Mouse (Mus musculus): ENCODE data around the gene Chchd2.
"Not testable (repeated sequence)": the region's sequence is repeated elsewhere in the genome, so short reads cannot be mapped to it uniquely, and the experiment has no call there.

Gene Chchd2

DNA sequence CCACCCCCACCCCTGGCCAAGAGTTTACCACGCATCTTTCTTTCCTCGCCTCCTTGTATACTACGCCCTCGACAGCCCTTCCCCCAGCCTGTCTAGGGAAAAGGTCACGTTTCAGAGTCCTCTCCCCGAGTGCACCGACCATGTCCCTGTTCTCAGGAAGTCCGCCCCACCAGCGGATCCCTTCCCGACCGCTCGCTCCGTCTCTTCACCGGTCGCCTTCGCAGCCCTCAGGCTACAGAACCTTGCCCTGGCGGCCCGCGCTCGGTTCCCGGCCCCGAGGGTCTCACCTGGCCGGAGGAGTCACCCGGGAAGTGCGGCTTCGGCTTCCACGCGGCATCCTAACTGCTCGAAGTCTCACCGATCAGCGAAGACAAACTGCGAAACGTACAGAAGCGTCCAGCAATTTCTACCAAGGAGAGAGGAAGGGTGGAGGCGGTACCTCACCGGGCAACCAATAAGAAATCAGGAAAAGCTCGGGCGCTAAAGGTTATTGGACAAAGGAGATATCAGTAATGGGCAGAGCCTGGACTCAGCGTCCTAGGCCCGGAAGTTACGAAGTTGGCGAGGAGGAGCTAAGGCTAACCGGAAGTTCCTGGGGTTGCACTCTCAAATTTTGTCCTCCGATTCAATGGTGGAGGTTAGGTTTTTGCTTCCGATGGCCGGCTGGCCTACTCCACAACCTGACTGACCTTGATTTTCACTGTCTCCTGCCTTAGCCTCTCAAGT, at the start of gene Chchd2:
Gene Chchd2, minus strand, starts transcription at position 560 of the 726 bp plus-strand sequence.
- DNase-seq (ENCODE audit: low spot score): peak; percentile 99

- DNase-seq (ENCODE audit: low spot score): peak; percentile 25
Observed at GRCm38 (mm10) chr5:129936941-129937340, 49.7 kb upstream of the Chchd2 start.

- DNase-seq (ENCODE audit: low spot score): no peak
Observed at GRCm38 (mm10) chr5:129929924-129930855, 42.9 kb upstream of the Chchd2 start.

DNA sequence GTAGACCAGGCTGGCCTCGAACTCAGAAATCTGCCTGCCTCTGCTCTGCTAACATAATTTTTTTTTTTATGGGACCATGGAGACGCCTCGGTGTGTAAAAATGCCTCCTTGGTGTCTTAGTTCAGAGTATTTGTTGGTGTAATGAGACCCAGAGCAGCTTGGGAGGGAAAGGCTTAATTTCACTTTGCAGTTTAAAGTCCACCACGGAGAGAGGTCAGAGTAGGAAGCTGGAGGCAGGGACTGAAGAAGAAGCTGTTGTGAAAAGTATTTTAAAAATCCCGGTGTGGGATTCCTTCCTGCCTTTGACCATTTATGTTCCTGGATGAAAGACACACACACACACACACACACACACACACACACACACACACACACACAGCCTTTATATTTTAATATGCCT, 38.7 kb upstream of the Chchd2 start:
- no peak for DNase-seq (ENCODE audit: low spot score)

DNA sequence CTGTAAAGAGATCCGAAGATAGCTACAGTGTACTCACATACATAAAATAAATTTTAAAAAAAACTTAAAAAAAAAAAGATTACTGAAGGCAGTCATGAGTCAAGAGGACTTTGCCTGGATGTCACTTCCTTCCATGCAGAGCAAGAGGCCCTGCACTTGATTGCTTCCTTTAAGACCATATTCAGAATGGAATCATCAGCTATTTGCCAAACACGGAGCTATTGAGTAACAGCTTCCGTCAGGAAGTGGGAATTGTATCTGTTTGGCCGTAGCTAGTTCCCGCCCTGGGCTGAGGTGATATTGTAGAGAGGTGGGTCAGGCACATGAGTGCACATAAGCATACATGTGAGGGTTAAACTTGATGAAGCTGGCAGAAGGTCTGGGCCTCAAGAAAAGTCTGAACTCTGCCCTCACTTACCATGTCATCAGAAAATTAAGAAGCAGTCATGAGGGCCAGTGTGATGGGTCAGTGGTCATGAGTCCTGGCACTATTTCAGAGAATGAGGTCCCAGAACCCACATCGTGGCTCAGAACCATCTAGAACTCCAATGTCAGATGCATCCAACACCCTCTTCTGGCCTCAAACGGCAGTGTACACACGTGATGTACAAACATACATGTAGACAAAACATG, 37.7 kb upstream of the Chchd2 start:
- DNase-seq (ENCODE audit: low spot score): no peak

GRCm38 (mm10) chr5:129921972-129922371, 34.7 kb upstream of the Chchd2 start:
- no peak for DNase-seq (ENCODE audit: low spot score)

DNA sequence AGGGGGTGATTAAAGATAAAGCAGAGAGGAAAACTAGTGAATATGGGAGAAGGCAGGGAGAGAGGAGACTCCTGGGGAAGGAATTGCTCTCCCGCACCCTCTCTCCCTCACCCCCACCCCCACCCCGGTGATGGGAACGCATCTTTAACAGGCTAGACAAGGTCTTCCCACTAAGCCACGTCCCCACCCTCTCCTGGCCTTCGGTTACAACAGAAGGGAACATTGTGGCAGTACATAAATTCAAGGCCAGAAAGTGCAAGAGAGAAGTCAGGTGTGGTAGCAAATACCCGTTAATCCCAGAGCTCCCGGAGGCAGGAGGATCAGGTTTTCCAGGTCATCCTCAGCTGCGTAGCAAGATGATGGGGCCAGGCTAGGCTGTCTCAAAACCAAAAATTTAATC, 32.0 kb upstream of the Chchd2 start:
- no peak for DNase-seq (ENCODE audit: low spot score)

- DNase-seq (ENCODE audit: low spot score): no peak
Observed at GRCm38 (mm10) chr5:129918752-129919151, 31.5 kb upstream of the Chchd2 start.

DNA sequence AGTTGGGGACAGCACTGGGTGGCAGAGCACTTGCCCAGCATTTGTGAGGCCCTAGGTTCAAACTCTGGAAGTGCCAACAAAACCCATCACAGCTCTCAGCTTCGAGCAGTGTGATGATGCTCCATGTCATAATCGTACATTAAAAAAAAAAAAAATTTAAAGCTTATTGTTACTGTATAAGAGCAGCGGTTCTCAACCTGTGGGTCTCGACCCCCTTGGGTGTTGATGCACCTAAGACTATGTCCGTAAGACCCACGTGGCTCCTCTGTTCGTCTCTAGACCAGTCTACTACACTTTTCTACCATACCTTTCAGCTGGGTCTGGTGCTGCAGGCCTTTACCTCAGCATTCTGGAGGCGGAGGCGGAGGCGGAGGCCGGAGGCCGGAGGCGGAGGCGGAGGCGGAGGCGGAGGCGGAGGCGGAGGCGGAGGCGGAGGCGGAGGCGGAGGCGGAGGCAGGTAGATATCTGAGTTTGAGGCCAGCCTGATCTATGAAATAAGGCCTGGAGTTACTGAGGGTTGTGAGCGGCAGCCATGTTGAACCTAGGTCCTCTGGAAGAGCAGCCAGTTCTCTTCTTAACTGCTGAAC, 30.9 kb upstream of the Chchd2 start:
- DNase-seq (ENCODE audit: low spot score): no peak

GRCm38 (mm10) chr5:129915491-129915890, 28.2 kb upstream of the Chchd2 start:
- not testable (repeated sequence) for DNase-seq (ENCODE audit: low spot score)

GRCm38 (mm10) chr5:129914024-129914423, 26.8 kb upstream of the Chchd2 start:
- peak; percentile 58 for DNase-seq (ENCODE audit: low spot score)

DNA sequence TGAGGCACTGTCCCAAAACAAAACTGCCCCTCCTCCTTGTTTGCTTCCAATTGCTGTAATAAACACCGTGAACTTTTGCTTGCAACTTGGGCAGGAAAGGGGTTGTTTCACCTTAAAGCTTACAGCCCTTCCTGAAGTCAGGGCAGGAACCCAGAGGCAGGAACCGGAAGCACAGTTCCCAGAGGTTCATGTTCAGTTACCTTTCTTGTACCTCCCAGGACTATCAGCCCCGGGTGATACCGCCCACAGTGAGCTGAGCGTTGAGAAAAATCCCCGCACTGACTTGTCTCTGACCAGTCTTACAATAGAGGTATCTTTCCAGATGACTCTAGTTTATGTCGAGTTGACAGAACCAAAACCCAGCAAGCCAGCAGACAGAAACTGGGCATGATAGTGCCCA, 22.3 kb upstream of the Chchd2 start:
- DNase-seq (ENCODE audit: low spot score): no peak

GRCm38 (mm10) chr5:129909147-129909546, 21.9 kb upstream of the Chchd2 start:
- DNase-seq (ENCODE audit: low spot score): no peak

GRCm38 (mm10) chr5:129908242-129908965, 21.1 kb upstream of the Chchd2 start, which contains the start of gene Nupr1l:
TSS of gene Nupr1l (plus strand) at chr5:129908540.
- DNase-seq (ENCODE audit: low spot score): peak; percentile 98

DNA sequence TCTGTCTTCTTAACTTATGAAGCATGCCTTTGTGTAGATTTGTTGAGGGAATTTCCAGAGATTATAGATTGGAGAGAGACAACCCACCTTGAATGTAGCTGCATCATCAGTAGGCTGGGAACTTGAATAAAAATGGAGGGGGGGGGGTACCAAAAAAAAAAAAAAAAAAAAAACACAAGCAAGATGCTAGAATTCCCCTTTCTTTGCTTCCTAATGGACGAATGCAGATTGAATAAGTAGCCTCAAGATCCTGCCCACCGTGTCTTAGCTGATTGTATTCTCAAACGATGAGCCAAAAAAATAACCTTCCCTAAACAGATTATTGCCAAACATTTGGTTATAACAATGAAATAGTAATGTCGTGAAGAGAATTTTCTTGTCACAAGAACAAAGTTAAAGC, 20.5 kb upstream of the Chchd2 start:
- DNase-seq (ENCODE audit: low spot score): no peak

- DNase-seq (ENCODE audit: low spot score): no peak
Observed at GRCm38 (mm10) chr5:129898449-129898848, 11.2 kb upstream of the Chchd2 start, which contains the start of gene Phkg1. TSS of gene Phkg1 (minus strand) at chr5:129898549.

DNA sequence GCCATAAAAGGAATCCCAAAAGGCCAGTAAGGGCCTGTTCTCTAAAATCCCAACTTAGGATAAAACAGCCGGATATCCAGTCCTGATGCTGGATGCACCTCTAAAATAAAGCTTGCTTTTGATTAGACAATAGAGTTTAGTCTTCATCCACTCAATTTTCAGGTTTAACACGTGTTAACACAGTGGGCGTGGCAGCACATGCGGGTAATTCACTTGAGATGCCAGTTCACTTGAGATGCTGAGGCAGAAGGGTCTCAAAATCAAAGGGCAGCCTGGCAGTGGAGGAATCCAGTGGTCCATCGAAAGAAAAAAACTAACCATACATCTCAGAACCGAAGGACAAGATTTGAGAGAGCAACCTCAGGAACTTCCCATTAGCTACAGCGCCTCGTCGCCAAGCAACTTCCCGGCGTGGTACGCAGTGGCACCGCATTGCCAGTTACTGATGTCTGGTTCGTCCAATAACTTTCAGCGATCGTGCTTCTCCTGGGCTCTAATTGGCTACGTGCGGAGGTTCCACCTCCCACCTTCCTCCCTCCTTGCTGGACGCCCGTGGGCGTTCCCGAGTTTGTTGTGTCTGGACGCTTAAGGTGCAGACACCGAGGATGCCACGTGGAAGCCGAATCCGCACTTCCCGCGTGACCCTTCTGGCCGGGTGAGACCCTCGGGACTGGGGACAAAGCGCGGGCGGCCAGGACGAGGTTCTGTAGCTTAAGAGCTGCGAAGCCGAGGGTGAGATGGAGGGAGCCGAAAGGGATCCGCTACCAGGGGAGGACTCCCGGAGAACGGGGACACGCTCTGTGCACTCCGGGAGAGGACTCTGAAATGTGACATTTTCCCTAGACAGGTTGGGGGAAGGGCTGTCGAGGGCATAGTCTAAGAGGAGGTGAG, 8.2 kb upstream of the Chchd2 start, which contains the start of gene Zbed5:
Gene Zbed5, plus strand, starts transcription at position 526 of the 891 bp plus-strand sequence.
- peak; percentile 96 for DNase-seq (ENCODE audit: low spot score)

- not testable (repeated sequence) for DNase-seq (ENCODE audit: low spot score)
Observed at GRCm38 (mm10) chr5:129890390-129890789, 3.1 kb upstream of the Chchd2 start.

DNA sequence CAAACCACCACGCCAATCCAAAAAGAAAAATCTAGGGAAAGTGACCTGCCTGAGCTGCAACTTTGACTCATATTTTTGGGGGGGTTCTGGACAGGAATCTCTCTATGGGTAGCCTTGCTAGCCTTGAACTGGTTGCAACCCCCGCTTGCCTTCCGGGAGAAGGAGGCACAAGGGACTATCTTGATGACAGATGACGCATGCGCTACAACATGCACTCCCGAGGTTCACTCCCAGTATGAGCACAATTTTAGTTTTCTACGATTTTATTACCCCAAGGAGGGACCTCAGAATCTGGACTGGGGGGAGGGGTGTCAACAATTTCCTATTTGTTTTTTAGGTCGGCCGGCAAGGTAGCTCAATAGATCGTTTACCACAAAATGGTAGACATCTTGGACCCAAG, 999 bp downstream of the Chchd2 start:
- peak; percentile 18 for DNase-seq (ENCODE audit: low spot score)

DNA sequence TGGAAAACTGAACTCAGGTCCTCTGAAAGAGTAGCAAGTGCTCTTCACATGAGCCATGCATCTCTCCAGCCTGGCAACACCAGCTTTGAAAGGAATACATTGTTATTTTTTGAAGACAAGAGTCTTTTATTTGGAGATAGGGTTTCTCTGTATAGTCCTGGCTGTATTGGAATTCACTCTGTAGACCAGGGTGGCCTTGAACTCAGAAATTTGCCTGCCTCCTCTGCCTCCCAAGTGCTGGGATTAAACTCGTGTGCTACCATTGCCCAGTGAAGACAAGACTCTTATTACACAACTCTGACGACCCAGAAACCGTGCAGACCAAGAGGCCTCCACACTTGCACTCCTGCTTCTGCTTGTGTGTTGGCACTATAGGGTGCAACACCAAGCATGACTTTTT, 7.4 kb downstream of the Chchd2 start:
- no peak for DNase-seq (ENCODE audit: low spot score)

Data from embryo, embryonic 10.5 days (tissue).